Mouse (Mus musculus): ENCODE data around the gene Dixdc1.

Gene Dixdc1

DNA sequence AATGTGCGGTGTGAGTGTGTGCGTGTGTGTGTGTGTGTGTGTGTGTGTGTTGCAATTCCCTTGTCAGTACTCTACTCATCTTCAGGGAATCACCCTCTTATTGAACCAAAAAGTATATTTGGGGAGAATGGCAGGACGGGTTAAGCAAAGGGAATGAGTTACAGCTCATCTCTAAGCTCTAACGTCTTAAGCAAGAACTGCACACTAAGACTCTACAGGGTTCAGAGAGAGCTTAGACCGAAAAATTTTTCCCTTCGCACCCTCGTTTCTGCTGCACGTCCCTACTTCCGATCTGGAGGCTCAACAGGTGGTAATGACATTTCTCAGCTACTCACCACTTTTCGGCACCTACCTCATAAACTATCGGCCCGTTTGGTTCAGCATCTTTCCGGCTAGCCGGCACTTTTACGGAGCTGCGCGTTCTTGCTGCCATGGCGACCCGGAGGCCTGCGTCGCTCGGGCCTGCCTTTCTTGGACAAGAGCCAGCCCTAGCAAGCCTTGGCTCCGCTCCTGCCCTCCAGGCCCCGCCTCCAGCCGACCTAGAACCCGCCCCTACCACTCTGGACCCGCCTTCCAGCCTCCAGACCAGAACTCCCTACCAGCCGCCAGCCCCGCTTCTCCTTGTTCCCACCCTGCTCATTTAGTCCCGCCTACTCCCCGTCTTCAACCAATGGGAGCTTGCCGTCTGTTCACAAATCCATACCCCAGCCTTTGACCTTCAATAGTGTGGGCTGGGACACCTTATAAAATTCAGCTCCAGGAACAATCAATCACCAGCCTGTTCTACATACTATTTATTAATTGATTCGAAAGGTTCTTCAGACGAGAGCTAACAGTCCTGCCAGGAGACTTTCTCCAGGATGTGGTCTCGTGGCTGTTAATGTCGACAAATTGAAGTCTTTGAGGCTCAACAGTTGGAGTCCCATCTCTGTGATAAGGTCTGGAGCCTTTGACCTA lies at the start of gene Dixdc1:
Gene Dixdc1 (minus strand): TSS at position 604 of the 957 bp plus-strand sequence.
- DNase-seq (ENCODE audit: low spot score): peak; percentile 86

DNA sequence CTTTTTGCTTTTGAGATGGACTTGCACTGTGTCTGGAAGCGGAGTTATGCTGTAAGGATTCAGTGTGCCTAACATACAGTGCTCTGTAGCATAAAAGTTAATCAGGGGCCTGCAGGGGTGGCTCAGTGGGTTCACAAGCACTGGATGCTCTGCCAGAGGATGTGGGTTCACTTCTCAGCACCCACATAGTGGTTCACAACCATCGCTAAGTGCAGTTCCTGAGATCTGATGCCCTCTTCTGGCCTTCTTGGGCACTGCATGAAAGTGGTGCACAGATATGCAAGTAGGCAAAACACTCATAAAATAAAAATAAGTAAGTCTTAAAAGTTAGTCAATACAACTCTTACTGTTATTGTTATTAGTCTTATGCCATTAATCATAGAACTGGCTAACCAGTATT lies 42.8 kb upstream of the Dixdc1 start:
- DNase-seq (ENCODE audit: low spot score): no peak

DNA sequence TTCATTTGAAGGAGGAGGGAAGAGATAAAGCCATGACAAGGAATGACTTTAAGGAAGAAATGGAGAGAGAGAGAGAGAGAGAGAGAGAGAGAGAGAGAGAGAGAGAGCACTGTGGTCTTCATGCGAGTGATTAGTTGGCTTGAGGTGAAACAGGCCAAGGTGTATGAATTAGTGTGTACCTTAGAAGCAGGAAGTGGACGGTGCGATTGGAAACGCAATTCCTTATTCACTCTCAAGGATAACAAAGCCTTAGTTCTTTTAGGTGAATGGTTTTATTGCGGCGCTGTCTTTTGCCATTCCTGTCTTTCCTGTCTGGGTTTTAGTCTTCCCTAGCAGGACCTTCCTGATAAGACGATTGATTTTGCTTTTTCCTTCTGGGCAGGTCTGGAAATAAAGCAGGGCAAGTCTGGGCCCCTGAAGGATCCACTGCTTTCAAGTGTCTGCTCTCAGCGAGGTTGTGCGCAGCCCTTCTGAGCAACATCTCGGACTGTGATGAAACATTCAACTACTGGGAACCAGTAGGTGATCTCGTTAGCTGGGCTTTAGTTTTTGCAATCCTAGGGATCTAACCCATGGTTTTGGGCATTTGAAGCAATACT lies 36.9 kb upstream of the Dixdc1 start:
- DNase-seq (ENCODE audit: low spot score): no peak

DNA sequence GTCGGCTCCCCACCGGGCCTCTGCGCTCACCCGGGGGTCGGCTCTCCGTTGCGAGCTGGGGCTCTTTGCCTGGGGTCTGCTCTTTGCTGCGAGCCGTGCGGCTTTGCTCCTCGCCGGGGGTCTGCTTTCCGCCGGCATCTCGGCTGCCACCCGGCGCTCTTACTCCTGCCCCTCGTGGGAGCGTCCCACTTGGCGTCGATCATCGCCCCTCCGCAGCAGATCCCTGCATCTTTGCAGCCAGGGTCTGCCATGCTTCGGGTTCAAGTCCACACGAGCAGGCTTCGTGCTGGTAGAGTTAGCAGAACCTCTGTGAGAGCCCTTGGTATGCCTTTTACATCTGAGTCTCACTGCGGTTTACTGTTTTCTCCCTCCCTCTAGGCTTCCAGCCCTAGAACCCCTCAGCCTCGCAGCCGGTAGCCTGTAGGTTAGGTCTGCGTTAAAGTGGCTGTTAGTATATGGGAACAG lies 36.4 kb upstream of the Dixdc1 start:
- DNase-seq (ENCODE audit: low spot score): no peak

DNA sequence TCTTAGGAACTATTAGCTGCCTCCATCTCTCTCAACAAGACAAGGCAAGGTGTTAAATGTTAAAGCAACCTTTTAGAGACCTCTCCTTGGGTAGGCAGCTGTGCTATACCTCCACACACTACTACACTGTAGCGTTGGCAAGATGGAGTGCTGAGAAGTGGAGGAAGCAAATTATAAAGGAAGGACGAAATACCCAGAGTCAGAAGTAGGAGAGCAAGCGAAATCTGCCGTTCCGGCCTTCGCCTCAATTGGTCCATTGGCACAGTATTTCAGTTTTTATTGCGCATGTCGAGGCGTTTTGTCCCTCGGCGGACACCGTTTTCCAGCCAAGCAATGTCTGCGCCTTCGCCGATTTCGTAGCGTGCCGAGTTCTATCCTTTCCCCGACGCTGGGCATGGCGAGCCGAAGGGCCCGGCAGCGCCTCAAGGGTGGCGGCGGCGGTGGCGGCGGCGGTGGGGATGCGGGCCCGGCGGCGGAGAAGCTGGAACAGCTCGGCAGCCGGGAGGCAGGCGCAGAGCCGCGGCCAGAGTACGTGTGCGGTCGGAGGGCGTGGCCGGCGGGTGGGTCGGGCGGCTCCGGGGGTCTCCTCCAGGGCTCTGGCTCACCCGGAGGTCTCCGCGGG lies 35.8 kb upstream of the Dixdc1 start, which contains the start of the genes Alg9 and 1110032A03Rik:
Gene Alg9 (plus strand): TSS at position 29 of the 622 bp plus-strand sequence.
Gene 1110032A03Rik (minus strand): TSS at position 530 of the 622 bp plus-strand sequence.
- DNase-seq (ENCODE audit: low spot score): peak; percentile 76

DNA sequence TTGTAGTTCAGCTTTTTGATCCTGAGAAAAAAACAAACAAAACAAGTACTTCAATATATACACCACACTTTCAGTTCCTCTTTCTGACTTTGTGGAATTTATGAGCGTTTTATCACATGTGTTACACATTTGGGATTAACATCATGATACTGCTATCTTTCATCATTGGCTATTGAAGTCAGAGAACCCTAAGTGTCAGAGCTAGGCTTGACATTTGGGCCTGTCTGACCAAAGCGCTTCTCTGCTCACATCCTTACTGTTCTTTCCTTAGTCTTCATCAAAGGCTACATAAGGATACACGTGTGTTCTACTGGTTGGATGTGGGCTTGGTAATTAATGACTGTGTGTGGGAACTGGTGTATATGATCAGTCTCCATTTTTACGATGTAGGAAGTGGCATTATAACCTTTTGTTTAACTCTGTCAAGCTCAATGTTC lies 34.7 kb upstream of the Dixdc1 start:
- DNase-seq (ENCODE audit: low spot score): no peak

DNA sequence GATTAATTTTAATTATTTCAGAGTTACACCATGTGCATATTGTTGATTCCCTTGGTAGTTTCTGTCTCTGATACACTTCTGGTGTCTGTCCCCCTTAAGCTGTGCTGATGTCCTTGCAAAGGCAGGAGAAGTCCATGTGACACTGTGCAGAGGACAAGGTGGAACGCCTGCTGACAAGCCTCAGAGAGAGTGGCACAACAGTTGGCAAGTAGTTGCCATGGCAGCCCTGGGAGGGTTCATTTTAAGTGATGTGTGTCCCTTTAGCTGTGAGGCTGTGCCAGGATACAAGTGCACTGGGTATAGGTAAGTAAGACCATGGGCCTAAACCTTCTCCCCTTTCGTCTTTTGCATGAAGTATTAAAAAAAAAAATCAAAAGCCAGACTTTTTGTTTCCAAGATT lies 30.7 kb upstream of the Dixdc1 start:
- no peak for DNase-seq (ENCODE audit: low spot score)

DNA sequence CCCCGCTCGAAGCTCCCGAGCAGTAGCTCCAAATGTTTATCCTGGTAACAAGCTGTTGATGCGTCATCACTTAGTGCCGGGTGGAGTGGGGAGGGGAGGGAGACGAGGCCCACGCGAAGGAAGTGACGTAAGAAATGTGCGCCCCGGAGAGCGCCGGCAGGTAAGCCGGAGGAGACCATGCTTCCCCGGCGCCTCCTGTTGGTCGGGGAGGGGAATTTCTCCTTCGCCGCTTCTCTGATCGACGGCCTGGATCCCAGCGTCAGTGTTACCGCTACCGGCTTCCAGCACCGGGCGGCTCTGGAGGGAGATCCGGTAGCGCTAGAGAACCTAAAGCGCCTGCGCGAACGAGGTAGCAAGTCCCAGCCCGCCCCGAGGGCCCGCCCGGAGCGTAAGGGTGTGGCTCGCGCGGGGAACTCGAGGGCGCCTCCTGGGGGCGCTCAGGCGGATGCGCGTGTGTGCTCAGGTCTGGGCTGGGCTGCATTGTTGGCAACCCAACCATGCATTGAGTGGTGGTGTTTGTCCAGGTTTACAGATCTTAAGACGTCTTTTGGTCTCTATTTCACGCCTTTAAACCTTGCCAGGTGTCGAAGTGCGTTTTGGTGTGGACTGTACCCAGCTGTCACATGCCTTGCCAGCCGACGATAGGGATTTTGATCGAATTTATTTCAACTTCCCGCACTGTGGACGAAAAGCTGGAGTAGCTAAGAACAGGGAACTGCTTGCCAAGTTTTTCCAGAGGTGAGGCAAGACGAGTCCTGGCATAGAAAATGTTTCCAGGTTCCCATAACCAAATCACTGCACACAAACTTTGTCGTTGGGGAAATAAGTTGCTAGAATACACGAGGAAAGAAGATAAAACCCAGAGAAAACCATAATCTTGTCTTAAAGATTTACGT lies 29.0 kb upstream of the Dixdc1 start, which contains the start of gene Fdxacb1:
Gene Fdxacb1 (plus strand): TSS at position 130 of the 896 bp plus-strand sequence.
- DNase-seq (ENCODE audit: low spot score): peak; percentile 98

DNA sequence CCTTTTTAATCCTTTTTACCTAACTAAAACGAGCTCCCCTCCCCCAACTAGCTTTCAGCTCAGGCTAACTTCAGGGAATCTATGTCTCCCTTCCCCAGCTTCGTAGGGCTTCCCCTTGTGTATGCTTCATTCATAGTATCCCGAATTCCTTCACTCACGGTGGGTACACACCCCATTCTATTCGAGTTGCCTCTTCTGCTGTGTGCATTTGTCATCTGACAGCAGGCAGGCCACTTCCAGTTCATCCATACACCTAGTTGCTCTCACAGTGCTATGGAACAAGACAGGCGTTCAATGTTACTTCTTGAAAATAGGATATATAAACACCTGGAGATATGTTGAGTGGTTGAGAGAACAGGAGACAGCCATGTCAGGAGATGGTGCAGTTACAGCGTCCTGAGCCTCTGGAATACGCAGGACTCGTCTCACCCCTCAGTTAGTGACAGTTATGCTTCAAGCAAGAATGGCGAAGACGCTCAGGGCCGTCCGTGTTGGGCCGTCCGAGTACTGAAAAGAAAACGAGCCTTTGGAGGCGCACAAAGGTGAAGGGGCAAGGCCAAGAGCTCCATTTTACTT lies 28.3 kb upstream of the Dixdc1 start:
- DNase-seq (ENCODE audit: low spot score): no peak

DNA sequence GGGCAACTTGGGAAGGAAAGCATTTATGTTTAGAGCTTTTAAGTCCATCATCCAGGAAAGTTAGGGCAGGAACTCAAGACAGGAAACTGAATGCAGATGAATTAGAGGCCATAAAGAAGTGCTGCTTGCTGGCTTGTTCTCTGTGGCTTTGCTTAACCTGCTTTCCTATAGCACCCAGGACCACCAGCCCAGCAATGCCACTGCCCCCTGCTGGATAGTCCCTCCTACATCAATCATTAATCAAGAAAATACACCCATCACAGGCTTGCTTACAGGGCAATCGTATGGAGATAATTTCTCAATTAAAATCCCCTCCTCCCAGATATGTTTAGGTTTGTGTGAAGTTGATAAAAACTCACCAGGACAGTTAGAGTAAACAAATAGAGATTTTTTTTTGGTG lies 24.0 kb upstream of the Dixdc1 start:
- DNase-seq (ENCODE audit: low spot score): no peak

DNA sequence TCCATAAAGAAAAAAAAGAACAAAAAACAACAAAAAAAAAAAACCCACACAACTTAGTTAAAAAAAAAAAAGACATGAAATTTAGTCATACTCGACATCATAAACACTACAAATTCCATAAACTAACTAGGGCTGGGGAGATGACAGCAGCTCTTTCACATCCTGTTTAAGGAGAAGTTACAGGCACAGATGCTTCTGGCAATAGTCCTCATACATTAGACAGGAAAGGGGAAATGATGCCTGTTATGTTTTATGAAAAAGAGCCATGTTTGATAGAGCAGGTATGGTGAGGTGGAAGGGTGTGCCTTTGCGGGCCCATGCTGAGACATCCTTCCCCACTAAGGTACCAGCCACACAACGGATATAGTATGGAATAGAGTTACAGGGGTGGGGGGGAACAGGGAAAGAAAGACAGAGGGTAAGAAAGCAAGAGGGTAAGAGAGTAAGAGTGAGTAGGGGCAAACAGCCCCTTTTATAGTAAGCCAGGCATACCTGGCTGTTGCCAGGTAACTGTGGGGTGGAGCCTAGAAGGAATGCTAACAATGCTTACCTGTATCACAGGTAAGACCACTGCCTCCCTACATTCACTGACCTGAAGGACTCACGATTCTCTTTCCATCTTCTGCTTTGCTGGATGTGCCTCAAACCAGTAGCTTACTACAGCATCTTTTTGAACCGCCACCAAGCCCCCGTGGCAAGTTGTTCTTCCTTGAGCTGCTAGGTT lies 22.4 kb upstream of the Dixdc1 start:
- DNase-seq (ENCODE audit: low spot score): no peak

DNA sequence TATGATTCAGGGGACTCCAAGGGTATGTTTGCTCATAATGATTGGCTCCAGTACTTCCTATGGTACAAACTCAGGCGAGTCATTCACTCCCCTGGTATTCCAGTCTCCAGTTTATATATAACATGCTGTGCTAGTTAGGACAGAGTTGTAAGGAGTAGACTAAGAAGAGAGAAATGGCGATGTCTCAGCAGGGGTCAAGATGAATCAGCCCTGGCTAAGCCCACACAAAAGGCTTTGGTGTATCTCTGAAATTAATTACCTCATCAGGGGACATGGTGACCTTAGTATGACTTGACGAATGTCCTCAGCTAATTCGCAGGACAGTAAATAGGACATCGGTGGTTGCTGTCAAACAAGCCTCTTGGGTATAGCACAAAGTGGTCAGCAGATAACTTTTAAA lies 17.4 kb upstream of the Dixdc1 start:
- no peak for DNase-seq (ENCODE audit: low spot score)

DNA sequence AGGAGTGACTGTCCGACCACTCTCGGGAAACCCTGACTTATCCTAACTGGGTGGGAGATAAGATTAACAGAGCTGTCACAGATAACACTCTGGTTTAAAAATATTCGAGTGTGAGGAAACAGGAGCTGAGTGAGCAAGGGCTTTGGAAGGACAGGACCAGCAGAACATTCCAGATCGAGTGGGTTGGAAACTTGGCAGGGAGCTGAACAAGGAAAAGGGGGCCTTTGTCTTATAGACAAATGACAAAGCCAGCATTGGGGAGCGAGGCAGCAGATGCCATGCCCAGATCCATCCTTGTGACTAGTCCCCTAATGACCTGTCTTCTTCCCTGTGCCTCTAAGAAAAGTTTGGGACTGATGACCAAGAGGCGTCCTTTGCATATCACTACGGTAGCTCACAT lies 14.6 kb upstream of the Dixdc1 start:
- no peak for DNase-seq (ENCODE audit: low spot score)

DNA sequence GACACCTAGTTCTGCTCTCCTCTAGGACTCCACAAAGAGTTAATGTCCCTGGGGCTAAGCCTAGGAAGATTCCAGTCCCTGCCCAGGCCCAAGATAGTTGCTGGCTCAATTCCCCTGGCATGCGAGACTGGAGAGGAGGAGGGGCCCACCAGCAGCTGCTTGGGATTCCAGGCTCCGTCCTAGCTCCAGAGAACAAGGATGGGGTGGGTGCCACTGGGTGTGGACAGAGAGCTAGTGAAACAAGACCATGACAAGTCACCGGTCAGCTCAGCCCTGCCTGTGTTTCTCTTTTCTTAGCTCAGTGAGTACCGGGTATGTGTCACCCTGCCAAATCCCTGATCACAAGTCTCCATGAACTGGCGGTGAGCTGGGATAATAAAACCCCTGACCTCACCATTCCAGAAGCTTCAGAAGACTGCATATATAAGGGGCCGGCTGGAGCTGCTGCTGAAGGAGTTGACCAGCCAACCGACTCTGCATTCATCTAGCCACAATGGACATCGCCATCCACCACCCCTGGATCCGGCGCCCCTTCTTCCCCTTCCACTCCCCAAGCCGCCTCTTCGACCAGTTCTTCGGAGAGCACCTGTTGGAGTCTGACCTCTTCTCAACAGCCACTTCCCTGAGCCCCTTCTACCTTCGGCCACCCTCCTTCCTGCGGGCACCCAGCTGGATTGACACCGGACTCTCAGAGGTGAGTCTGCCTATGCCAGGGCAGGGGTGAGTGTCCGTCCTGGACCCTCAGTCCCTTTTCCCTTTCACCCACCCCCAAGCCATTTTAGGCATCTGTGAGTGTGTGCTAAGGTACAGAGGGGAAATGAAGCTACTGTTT lies 13.7 kb upstream of the Dixdc1 start:
- no peak for DNase-seq (ENCODE audit: low spot score)

DNA sequence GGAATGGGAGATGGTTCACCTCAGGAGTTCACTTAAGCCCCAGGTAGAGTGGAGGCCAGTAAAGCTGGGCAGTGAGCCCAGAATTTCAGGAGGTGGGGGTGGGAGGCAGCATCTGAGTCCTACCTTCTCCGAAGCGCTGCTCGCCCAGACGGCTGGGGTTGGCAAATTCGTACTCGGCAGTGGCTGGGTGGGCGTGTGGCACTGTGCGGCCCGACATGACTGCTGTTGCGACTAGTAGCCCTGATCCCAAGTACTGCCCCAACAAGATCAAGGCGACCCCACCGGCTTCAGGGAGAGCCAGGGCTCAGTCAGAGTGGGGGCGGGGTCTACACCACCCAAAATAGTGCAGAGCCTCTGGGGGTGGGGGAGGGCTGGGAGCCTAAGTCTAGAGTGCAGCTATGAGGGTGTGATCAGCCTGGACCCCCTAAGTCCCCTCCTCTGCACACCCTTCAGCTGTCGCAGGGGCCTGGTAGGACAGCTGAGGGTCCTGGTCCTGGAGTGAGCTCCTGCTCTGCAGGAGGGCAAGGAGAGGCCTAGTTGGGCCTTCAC lies 12.8 kb upstream of the Dixdc1 start, which contains the start of gene Hspb2:
Gene Hspb2 (minus strand): TSS at position 301 of the 549 bp plus-strand sequence.
- DNase-seq (ENCODE audit: low spot score): no peak

DNA sequence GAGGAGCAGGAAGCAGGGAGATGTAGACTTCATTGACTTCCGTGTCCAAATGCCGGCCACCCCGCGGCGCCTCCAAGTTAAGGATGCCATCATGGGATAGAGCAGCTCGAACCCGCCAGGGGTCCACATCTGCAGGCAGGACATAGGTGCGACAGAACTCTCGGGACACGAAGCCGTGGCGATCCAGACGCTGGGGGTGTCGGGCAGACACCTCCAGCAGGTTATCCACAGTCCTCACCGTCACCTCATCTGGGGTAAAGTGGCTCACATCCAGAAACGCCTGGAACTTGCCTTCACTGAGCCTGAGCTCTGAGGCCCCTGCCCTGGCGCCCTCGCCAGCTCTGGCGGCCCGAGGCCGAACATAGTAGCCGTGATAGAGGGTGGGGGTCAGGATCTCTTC lies 12.0 kb upstream of the Dixdc1 start, which contains the start of gene Cryab:
Gene Cryab (plus strand): TSS at position 3 of the 400 bp plus-strand sequence.
- DNase-seq (ENCODE audit: low spot score): no peak

DNA sequence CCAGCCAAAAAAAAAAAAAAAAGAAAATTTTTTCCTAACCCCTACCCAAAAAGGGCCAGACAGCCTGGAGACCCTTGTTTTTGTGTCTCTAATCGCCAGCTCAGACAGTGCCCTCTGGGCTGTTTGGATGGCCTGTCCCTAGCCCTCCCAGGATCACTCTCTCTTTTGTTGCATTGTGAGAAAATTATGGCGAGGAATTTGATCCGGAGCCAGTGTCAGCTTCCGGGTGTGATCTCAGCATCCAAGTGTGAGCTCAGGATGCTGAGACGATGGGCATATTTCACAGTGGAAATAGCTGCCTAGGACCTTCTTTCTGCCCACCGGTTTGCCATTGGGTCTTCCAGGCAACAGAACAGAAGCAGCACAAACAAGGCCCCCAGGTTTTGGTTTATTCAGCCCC lies 11.4 kb upstream of the Dixdc1 start:
- no peak for DNase-seq (ENCODE audit: low spot score)

DNA sequence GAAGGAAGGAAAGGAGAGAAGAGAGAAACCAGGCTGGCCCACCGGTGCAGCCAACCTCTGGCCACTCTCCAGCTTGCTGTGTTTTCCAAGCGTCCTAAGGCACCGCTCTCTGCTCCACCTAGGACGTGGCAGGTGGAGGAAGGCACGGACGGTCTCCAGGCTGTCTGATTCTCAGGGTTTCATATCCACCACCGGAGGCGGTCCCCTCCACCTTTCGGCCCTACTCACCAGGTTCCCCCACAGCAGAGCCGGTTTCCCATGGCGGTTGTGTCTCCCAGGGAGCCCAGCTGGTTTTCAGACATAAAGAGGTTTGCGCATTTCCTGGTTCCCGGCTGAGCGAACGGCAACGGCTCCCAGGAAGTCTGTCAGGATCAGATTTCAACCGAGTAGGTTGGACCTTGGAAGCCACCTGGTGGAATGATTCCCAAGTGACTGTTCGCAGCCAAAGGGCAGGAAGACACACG lies 6.9 kb upstream of the Dixdc1 start, which contains the start of gene 2310030G06Rik:
Gene 2310030G06Rik (minus strand): TSS at position 323 of the 464 bp plus-strand sequence.
- DNase-seq (ENCODE audit: low spot score): no peak

DNA sequence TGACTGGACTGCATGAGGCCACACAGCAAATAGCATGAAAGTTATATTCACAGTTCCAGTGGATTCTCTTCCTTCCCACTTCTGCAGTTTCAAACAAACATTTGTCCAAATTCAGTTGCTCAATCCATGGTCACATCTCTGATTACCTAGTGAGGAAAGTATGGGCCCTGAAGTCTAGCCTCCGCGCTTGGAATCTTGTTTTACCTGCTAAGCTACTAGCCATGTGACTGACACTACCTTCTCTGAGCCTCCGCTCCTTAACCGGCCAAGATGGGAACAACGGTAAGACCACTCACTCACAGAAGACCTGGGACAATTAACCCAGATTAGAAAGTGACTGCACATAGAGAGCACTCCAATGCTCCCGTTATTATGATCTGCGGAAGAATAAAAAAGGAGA lies 6.5 kb upstream of the Dixdc1 start:
- no peak for DNase-seq (ENCODE audit: low spot score)
